Mouse (Mus musculus): Measurements from ENCODE around the gene Igfbp7. TPM values are rescaled to one million over a fixed set of nuclear protein-coding genes. Genes with fewer than 3 reads are reported as not detected.
A peak's percentile ranks its signal among the peaks of the same experiment; 100 is the strongest.

Igfbp7 gene
- polyA plus RNA-seq, 1 experiment from 2014 or later, result 19.4 TPM

- DNase-seq (ENCODE audit: low spot score) (peak; percentile 64), ATAC-seq (ENCODE audit: insufficient read depth, low FRiP score, low TSS enrichment) (peak; percentile 66; the same call in 1 of the 2 replicates)
- no peaks in the 10 kb centered on the region for H3K9me3 ChIP-seq (ENCODE audit: control insufficient read depth, low read length)
- H3K36me3 ChIP-seq (ENCODE audit: control insufficient read depth, insufficient read depth, low read length), result no peaks in the 10 kb centered on the region
- peak overlapping the region; percentile 54; the same call in 1 of the 2 replicates for H3K9ac ChIP-seq (ENCODE audit: low read length)
- no peak overlapping the region for H3K27ac ChIP-seq (ENCODE audit: low read depth, low read length)
- peak overlapping the region; percentile 28 for H3K4me3 ChIP-seq (ENCODE audit: low read depth, low read length)
- H3K27me3 ChIP-seq (ENCODE audit: control insufficient read depth, insufficient read depth, low read length), result no peaks in the 10 kb centered on the region
- no peaks in the 10 kb centered on the region; the same call in 1 of the 2 replicates for H3K4me1 ChIP-seq (ENCODE audit: control insufficient read depth, insufficient read depth, low read length)
- 16% methylated on average over 22 of the region's 22 CpGs for WGBS
- H3K4me2 ChIP-seq (ENCODE audit: low read depth), result peak overlapping the region; percentile 51
Measured at GRCm38 (mm10) chr5:77357405-77358149, 50.3 kb downstream of the Igfbp7 start.

GRCm38 (mm10) chr5:77355307-77356265, 52.3 kb downstream of the Igfbp7 start:
- Histone ChIP-seq H3K4me1 (ENCODE audit: control insufficient read depth, insufficient read depth, low read length) (no peaks in the 10 kb centered on the region; the same call in 1 of the 2 replicates), H3K9me3 (ENCODE audit: control insufficient read depth, low read length) (no peaks in the 10 kb centered on the region), H3K4me3 (ENCODE audit: low read depth, low read length) (no peak overlapping the region), H3K4me2 (ENCODE audit: low read depth) (no peak overlapping the region), H3K9ac (ENCODE audit: low read length) (no peak overlapping the region), H3K36me3 (ENCODE audit: control insufficient read depth, insufficient read depth, low read length) (no peaks in the 10 kb centered on the region), H3K27ac (ENCODE audit: low read depth, low read length) (no peak overlapping the region), H3K27me3 (ENCODE audit: control insufficient read depth, insufficient read depth, low read length) (no peaks in the 10 kb centered on the region)
- WGBS, result 81% methylated on average over 19 of the region's 19 CpGs
- DNase-seq (ENCODE audit: low spot score), result no peak
- no peak for ATAC-seq (ENCODE audit: insufficient read depth, low FRiP score, low TSS enrichment)

DNA sequence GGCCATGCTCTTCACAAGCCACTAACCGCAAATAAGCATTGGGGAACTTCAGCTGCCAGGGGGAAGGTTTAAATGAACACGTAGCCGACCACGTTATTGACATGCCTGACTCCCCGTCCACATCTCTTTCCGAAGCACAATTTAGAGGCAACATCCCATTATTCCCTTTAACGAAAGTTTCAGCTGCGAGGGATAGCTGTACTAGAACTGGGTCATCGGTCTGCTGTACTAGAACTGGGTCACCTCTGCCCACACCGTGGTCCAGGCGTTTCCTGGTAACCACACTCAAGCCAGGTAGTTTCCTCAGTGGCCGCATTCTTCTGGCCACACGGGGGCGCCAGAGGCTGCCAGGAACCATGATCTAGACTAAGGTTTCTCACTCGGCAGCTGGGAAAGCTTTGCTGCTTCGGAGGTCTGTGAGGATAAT, 53.5 kb downstream of the Igfbp7 start:
- ATAC-seq (ENCODE audit: insufficient read depth, low FRiP score, low TSS enrichment), result peak; percentile 41; the same call in 1 of the 2 replicates
- H3K27ac ChIP-seq (ENCODE audit: low read depth, low read length), result no peak overlapping the region

GRCm38 (mm10) chr5:77351691-77352090, 56.1 kb downstream of the Igfbp7 start:
- DNase-seq (ENCODE audit: low spot score) (no peak), ATAC-seq (ENCODE audit: insufficient read depth, low FRiP score, low TSS enrichment) (no peak)
- H3K9ac ChIP-seq (ENCODE audit: low read length), result no peak overlapping the region
- no peaks in the 10 kb centered on the region for H3K4me1 ChIP-seq (ENCODE audit: control insufficient read depth, insufficient read depth, low read length)
- no peaks in the 10 kb centered on the region for H3K27me3 ChIP-seq (ENCODE audit: control insufficient read depth, insufficient read depth, low read length)
- H3K9me3 ChIP-seq (ENCODE audit: control insufficient read depth, low read length), result no peaks in the 10 kb centered on the region
- WGBS, result 83% methylated on average over 9 of the region's 9 CpGs
- H3K4me3 ChIP-seq (ENCODE audit: low read depth, low read length), result no peak overlapping the region
- no peak overlapping the region for H3K4me2 ChIP-seq (ENCODE audit: low read depth)
- no peak overlapping the region for H3K27ac ChIP-seq (ENCODE audit: low read depth, low read length)
- H3K36me3 ChIP-seq (ENCODE audit: control insufficient read depth, insufficient read depth, low read length), result peaks cover 8% of the 10 kb centered on the region

More for the DNA sequence above, 53.5 kb downstream of the Igfbp7 start:
- no peak overlapping the region for H3K9ac ChIP-seq (ENCODE audit: low read length)
- no peaks in the 10 kb centered on the region for H3K36me3 ChIP-seq (ENCODE audit: control insufficient read depth, insufficient read depth, low read length)
- no peaks in the 10 kb centered on the region for H3K27me3 ChIP-seq (ENCODE audit: control insufficient read depth, insufficient read depth, low read length)
- H3K4me2 ChIP-seq (ENCODE audit: low read depth), result peak overlapping the region; percentile 30
- peak; percentile 89 for DNase-seq (ENCODE audit: low spot score)
- no peak overlapping the region for H3K4me3 ChIP-seq (ENCODE audit: low read depth, low read length)
- no peaks in the 10 kb centered on the region for H3K9me3 ChIP-seq (ENCODE audit: control insufficient read depth, low read length)
- 7% methylated on average over 16 of the region's 16 CpGs for WGBS
- H3K4me1 ChIP-seq (ENCODE audit: control insufficient read depth, insufficient read depth, low read length), result no peaks in the 10 kb centered on the region; the same call in 1 of the 2 replicates

GRCm38 (mm10) chr5:77349971-77350658, 57.7 kb downstream of the Igfbp7 start:
- Histone ChIP-seq H3K4me3 (ENCODE audit: low read depth, low read length) (no peak overlapping the region), H3K4me1 (ENCODE audit: control insufficient read depth, insufficient read depth, low read length) (no peaks in the 10 kb centered on the region), H3K9me3 (ENCODE audit: control insufficient read depth, low read length) (no peaks in the 10 kb centered on the region), H3K9ac (ENCODE audit: low read length) (no peak overlapping the region), H3K27ac (ENCODE audit: low read depth, low read length) (no peak overlapping the region), H3K4me2 (ENCODE audit: low read depth) (no peak overlapping the region), H3K36me3 (ENCODE audit: control insufficient read depth, insufficient read depth, low read length) (peaks cover 12% of the 10 kb centered on the region), H3K27me3 (ENCODE audit: control insufficient read depth, insufficient read depth, low read length) (no peaks in the 10 kb centered on the region)
- 92% methylated on average over 15 of the region's 15 CpGs for WGBS
- DNase-seq (ENCODE audit: low spot score) (no peak), ATAC-seq (ENCODE audit: insufficient read depth, low FRiP score, low TSS enrichment) (no peak)

- Histone ChIP-seq H3K27ac (ENCODE audit: low read depth, low read length) (no peak overlapping the region), H3K9ac (ENCODE audit: low read length) (no peak overlapping the region), H3K36me3 (ENCODE audit: control insufficient read depth, insufficient read depth, low read length) (peaks cover 14% of the 10 kb centered on the region), H3K27me3 (ENCODE audit: control insufficient read depth, insufficient read depth, low read length) (no peaks in the 10 kb centered on the region), H3K4me1 (ENCODE audit: control insufficient read depth, insufficient read depth, low read length) (no peaks in the 10 kb centered on the region), H3K4me3 (ENCODE audit: low read depth, low read length) (no peak overlapping the region), H3K4me2 (ENCODE audit: low read depth) (no peak overlapping the region), H3K9me3 (ENCODE audit: control insufficient read depth, low read length) (no peaks in the 10 kb centered on the region)
- ATAC-seq (ENCODE audit: insufficient read depth, low FRiP score, low TSS enrichment) (no peak), DNase-seq (ENCODE audit: low spot score) (no peak)
- 98% methylated on average over 8 of the region's 8 CpGs for WGBS
Measured at GRCm38 (mm10) chr5:77348901-77349300, 58.9 kb downstream of the Igfbp7 start.

DNA sequence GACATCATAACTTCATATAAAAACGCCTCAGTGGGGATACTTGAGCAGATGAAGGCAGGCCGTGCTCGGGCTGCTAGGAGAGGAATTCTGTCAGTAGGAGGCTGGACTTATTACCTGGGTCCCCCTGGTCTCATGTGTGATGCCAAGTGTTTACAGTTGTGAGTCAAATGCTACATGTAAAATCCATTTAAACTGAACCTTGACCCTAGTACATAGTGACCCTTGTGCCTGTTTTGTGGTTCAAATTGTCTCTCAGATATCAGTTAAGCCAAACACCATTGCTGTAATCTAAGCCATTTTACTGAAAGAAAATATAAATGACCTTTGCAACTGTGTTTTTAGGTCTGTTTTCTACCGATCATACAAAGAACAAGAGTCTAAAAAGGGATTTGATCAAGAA, 67.8 kb downstream of the Igfbp7 start:
- H3K9me3 ChIP-seq (ENCODE audit: control insufficient read depth, low read length), result no peaks in the 10 kb centered on the region
- no peak overlapping the region for H3K9ac ChIP-seq (ENCODE audit: low read length)
- no peak overlapping the region for H3K4me3 ChIP-seq (ENCODE audit: low read depth, low read length)
- no peaks in the 10 kb centered on the region for H3K4me1 ChIP-seq (ENCODE audit: control insufficient read depth, insufficient read depth, low read length)
- ATAC-seq (ENCODE audit: insufficient read depth, low FRiP score, low TSS enrichment), result no peak
- H3K4me2 ChIP-seq (ENCODE audit: low read depth), result no peak overlapping the region
- H3K27me3 ChIP-seq (ENCODE audit: control insufficient read depth, insufficient read depth, low read length), result no peaks in the 10 kb centered on the region
- WGBS, result 83% methylated on average over 4 of the region's 4 CpGs
- DNase-seq (ENCODE audit: low spot score), result no peak
- peaks cover 14% of the 10 kb centered on the region for H3K36me3 ChIP-seq (ENCODE audit: control insufficient read depth, insufficient read depth, low read length)
- H3K27ac ChIP-seq (ENCODE audit: low read depth, low read length), result no peak overlapping the region

DNA sequence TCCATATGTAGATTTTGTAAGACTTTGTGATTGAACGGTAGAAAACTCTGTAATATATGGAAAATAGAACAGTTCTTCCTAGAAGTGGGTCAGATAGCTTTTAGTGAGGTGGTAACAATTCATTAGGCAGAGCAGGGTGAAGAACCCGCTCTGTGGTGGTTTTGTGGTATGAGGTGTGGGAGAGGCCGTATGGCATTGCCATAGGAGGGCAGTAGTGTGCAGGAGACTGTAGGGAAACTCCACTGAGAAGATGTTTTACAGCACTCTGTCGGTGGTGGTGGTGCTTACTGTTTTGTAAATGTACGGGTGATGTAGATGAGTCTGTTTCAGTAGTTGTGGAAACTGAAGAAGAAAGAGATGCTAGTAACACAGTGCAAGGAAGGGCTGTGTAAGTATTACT, 77.7 kb downstream of the Igfbp7 start:
- H3K4me1 ChIP-seq (ENCODE audit: control insufficient read depth, insufficient read depth, low read length), result no peaks in the 10 kb centered on the region
- H3K27me3 ChIP-seq (ENCODE audit: control insufficient read depth, insufficient read depth, low read length), result no peaks in the 10 kb centered on the region
- DNase-seq (ENCODE audit: low spot score) (no peak), ATAC-seq (ENCODE audit: insufficient read depth, low FRiP score, low TSS enrichment) (no peak)
- H3K4me3 ChIP-seq (ENCODE audit: low read depth, low read length), result no peak overlapping the region
- WGBS, result 79% methylated on average over 5 of the region's 5 CpGs
- no peaks in the 10 kb centered on the region for H3K9me3 ChIP-seq (ENCODE audit: control insufficient read depth, low read length)
- H3K9ac ChIP-seq (ENCODE audit: low read length), result no peak overlapping the region
- no peak overlapping the region for H3K27ac ChIP-seq (ENCODE audit: low read depth, low read length)
- H3K36me3 ChIP-seq (ENCODE audit: control insufficient read depth, insufficient read depth, low read length), result peaks cover 22% of the 10 kb centered on the region
- H3K4me2 ChIP-seq (ENCODE audit: low read depth), result no peak overlapping the region
